Mouse (Mus musculus) spleen, adult 2 months (tissue): ENCODE results near the gene Wdr43.

Source experiments
- CTCF ChIP-seq: fragments of 200-500 bp; IDR thresholded peaks from 2 replicates; pipeline ENCODE4 v1.5.1; 2011; ENCODE audit warnings: mild to moderate bottlenecking, inconsistent platforms; ENCODE audit not compliant: insufficient read depth, insufficient read length, insufficient replicate concordance; ENCODE audit errors: extremely low read depth
- POLR2A ChIP-seq: fragments of 200-500 bp; IDR thresholded peaks from 2 replicates; pipeline ENCODE4 v1.6.1; 2011; ENCODE audit warnings: low read depth, low read length, inconsistent platforms

DNA sequence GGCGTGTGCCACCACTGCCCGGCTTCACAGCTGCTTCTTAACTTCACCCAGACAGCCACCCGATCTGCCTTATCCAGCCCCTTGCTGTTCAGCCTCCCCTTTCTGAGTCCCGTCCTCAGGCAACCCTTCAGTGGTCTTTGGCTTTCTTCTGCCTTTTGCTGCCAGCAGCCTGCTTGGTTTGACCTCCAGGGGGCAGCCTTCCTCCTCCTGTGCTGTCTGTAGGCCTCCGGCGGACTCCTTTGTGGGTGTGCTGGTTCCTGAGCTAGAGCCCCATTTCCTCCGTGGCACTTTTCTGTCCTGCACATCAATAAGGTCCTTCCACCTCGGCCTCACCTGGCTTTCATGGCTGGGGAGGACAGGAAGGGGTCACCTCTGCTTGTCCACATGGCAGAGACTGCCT is 78.1 kb downstream of the Wdr43 start:
- TF ChIP-seq CTCF: peak; percentile 30; the same call in 1 of the 2 replicates
- no peak for TF ChIP-seq POLR2A
